Mouse (Mus musculus): ENCODE data around the gene Adarb2.

The Adarb2 gene

DNA sequence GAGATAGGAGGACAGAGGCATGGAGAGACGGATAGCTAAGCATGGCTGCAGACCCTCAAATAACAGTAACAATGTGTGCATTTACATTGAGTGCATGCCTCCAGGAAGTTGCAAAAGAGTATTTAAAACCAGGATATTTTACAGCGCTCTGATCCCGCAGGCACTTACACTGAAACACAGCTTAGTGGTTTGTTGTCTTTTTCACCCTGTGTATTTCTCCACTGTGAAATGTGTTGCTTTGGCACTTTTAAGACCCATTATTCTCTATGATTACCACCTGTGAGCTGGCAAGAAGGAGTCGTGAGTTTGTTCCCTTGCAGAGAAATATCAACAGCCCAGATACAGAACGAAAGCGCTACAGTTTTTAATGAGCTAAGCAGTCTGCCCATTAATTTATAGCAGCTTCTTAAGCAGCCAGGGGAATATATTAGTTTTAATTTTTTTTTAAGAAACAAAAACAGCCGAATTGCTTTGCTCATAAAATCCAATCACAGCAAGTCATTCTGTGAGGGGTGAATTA, 167.3 kb downstream of the Adarb2 start:
- DNase-seq (ENCODE audit: low spot score) = no peak

DNA sequence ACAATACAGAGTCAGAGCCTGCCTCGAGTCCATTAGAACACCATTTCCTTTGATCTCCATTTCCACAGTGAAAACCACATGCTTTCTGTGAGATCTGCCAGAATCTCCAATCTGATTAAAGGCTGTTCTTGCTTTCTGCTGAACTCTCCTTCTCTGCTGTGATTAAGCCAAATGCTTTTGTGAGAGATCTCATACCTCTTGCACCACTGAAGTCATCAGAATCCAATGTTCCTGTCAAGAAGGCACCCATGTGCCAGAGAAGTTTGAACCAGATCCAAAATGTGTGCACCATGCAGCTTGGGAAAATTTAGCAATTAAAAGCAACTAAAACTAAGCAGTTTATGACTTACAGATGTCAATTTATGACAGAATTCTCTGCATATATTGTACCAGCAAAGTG, 185.9 kb downstream of the Adarb2 start:
- DNase-seq (ENCODE audit: low spot score) = no peak

DNA sequence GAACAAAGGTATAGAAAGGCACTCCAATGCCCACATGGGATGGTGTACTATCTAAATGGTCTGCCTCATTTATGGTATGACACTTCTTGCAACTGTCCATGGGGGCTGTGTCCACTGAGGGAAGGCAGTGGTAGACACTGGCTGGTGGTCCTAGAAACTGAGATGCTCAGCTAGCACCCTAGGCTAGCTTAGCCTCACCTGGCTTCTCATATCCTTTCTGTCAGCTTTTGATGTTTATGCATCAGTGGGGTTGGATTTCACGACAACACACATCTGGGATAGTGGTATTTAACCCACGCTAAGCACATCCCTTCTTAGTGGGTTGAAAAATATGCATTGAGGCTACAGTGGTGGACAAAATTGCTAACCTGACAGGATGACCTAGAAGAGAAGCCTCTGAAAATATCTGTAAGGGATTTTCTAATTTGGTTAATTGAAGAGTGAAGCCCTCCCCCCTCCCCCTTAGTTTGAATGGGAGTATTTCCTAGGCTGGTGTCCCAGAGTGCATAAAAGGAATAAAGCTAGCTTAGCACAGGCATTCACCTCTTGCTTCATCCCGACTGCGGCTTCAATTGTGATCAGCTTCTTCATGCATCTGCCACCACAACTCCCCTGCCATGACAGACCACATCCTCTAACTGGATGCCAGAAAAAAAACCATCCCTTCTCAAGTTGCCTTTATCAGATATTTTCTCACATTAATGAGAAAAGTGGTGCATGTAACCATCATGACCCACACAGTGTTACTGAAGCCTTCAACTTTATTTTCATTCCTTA, 197.8 kb downstream of the Adarb2 start:
- DNase-seq (ENCODE audit: low spot score) = no peak

DNA sequence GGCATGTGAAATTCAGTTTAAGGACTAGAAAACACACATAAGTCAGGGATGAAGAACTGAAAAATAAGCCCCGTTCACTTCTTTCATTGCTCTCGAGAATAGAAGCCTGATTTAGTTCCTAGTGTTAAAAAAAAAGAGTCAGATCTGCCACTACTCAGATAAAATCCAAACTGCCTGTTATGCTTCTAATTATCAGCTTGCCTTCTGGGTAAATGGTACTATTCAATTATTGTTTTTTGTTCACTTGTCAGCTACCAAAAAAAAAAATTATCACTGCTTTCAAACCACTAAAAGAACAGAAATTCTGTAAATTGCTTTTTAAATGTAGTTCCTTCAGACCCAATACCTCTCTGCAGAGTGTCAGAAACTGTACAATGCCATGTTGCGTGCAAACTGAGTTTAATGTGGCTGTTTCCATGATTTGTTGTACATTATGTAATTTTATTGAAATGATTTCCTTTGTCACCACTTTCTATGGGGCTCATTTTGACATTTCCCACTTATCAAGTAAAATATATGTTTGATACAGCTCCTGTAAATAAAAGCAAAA, 199.7 kb downstream of the Adarb2 start:
- no peak for DNase-seq (ENCODE audit: low spot score)

DNA sequence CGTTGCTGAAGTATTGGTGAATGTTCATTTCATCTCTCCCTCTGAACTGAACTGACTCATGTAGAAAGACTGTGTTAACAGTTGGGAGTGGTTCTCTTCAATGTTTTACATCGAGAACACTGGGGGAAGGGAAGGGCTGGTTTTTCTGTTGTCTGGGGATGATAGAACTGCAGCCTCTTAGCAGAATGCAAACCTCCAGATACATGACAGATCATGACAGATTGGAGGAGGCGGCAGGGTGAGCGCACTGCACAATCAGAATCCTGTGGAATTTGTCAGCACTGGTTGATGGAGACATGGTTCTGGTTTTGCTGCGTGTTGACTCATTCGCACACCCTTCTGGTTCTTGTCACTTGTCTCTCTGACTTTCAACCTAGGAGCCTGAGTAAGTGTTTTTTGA, 203.4 kb downstream of the Adarb2 start:
- DNase-seq (ENCODE audit: low spot score) = no peak

DNA sequence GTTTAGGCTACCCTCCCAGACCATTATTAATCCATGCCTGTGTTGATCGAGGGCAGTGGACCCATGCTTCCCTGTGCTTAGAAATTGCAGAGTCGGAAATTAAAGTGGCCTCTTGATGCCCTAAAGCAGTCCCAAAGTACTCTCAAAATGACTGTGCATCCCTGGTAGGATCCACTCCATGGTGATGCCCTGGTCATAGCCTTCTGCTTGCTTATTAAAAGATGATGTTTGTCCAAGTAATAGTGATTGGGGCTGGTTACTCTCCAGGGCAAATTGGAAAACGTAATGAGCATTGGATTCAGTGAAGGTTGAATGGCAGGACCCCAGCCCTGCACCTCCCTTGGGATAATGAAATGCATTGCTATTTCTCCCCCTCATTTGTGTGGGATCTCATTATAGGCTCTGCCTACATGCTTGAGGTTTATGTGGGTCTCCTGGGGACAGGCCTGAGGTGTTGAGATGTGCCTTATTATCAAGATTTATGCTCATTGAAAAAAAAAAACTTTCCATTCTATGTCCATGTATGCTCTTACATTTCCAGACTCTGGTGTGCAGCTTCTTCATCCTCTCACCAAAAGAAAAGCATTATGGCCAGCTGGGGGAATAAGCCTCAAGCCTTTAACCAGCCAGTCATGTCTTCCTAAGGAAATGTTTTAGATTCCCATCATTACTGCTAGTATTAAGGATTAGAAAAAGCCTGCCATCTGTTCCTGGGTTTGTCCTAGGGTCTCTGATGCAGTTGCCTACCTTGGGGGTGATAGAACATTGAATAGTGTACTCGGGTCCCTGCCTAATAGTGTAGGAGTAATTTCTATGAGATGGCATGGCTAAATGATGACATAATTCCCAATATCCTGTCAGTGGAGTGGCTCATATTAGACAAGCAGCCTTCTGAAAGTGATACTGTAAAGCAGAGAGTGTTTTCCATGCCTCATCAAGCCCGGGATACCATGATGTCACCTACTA, 208.0 kb downstream of the Adarb2 start:
- no peak for DNase-seq (ENCODE audit: low spot score)

DNA sequence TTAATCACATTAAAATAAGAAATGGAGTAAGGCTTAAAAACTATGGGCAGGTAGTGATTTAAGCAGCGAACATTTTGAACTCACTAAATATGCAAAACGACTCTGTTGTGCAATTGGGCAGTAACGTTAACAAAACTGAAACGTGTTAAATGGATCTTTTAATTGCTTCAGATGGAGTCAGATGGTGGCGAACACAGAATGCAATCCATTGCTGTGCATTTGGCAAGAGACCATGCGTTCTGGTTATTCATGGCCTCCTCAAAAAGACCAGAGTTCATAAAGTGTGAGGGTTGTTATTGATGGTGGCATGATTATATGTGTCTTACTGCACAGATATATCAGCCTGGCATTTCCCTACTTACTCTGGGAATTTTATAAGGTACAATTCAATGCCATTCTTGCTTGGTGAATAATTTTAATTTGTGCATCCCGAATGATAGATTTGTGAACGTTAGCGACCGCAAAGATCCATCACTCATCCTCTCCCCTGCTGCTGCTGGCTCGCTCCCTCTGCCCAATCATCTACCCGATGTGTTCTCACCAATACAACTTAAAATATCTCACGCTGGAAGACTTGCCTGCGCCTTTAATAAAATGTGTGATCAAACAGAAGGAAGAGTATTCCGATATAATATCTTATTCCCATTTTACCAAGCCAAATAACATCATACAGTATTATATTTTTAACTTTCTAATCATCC, 221.5 kb downstream of the Adarb2 start:
- DNase-seq (ENCODE audit: low spot score) = no peak

DNA sequence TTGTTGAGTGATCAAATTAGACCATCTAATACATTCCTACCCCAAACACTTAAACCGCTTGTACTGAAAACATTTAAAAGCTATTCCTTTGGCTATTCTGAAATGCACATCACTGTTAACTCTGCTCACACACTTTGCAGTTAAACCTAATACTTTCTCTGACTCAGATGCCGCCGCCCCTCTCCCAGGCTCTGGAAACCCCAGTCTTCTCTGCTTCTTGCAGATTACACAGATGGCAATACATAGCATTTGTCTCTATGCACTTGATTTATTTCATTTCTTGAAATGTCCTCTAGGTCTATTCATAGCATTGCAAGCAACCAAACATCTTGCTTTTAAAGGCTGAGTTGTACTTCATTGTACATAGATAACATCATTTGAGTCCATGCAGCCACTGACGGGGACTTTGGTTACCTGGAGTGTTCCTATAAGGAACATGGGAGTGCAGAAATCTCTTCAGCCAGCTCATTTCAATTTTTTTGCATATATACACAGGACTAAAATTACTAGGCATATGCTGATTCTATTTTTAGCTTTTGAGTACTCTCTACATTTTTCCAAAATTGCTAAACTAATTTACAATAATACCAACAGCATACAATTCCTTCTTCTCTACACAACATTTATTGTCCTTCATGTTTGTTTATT, 236.6 kb downstream of the Adarb2 start:
- no peak for DNase-seq (ENCODE audit: low spot score)

DNA sequence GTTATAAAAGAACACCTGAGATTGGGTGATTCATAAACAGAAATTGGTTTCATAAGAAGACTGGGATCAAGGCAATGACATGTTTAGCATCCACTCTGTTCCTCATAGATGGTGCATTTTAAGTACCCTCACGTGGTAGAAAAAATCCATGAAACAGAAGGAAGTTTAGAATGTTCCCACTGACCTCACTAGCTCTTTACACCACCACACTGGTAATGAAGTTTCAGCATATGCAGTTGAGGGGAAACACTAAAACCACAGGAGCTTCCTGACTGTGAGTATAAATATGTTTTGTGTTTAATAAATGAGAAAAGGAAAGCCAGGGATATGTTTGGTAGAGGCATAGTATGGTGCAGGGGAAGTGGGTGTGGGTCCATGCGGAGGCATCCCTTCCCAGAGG, 242.7 kb downstream of the Adarb2 start:
- DNase-seq (ENCODE audit: low spot score) = no peak

DNA sequence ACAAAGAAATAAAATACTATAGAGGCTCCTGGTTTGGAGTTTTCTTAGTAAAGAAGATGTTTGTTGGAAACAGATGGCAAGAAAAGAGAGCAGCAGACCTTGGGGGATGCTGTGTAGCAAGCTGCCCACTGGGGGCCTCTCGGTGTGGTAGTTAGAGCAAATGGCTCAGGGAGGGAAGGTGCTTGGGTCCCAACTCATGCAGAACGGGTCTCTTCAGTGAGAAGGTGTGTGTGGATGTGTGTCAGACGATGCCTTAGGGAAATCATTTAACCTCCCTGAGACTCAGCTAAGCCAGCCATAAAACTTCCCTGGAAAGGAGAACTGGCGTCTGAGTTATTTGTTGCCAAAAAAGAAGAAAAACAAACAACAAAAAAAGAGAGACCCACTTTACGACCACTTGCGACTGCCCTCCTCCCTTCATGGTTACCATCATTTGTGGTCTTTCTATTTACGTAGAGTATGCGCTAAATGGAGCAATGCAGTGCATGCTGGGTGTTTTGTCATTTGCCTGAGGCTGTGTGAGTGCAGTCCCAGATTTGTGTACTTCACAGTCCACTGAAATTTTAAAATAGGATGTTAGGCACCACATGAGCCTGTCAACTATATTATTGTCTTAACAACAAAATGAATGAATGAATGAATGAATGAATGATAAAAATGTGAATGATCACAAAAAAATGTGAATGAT, 245.7 kb downstream of the Adarb2 start:
- no peak for DNase-seq (ENCODE audit: low spot score)

DNA sequence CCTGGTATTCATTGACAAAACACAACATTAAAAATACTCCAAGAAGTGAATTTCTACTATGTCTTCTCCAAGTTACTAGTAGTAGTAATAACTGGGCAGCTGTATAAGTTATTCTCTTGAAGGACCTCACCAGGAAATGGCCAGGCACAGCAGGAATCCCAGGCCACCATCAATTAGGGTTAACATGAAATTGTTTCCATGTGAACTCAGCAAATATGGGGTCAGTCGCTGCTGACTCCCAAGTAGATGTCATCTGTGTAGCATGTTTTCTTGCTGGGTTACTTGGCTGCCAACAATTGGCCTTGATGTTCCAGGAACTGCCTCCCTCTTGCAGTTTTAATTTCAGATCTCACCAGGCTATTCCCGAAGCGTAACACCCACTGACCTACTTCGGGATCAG, 248.9 kb downstream of the Adarb2 start:
- no peak for DNase-seq (ENCODE audit: low spot score)

DNA sequence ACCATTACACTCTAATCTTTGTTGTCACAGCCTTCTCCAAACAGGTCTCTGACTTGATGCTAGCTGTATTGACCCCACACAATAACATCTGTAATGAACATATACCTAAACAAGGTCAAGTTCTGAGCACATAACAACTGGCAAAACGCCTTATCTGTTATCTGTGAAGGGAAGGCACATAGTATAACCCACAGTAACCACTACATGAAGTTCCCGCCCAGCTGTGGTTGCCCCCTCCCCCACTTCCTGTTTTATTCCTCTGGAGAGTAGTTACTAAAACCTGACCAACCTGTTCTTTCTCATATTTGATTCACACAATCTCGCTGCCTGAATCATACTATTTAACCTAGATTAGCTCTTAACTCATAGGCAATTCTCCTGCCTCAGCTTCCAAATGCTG, 254.2 kb downstream of the Adarb2 start:
- DNase-seq (ENCODE audit: low spot score) = no peak

DNA sequence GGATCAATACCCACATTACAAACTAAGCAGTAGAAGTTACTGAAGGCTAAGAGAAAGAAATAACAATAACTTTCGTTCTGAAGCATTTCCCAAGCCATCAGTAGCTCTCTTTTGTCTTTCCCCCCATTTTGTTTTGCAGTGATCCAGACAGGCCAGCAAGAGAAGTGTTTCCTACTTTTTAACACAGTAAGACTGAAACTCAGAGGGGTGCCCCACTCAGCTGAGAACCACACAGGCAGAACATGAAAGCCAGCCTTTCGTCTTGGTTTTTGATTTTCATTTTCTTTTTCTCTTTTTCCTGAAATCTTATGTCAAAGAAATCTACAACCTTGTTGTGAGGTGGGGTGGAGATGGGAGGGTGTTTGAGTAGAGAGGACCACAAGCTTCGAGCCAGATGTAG, 255.2 kb downstream of the Adarb2 start:
- DNase-seq (ENCODE audit: low spot score) = no peak

DNA sequence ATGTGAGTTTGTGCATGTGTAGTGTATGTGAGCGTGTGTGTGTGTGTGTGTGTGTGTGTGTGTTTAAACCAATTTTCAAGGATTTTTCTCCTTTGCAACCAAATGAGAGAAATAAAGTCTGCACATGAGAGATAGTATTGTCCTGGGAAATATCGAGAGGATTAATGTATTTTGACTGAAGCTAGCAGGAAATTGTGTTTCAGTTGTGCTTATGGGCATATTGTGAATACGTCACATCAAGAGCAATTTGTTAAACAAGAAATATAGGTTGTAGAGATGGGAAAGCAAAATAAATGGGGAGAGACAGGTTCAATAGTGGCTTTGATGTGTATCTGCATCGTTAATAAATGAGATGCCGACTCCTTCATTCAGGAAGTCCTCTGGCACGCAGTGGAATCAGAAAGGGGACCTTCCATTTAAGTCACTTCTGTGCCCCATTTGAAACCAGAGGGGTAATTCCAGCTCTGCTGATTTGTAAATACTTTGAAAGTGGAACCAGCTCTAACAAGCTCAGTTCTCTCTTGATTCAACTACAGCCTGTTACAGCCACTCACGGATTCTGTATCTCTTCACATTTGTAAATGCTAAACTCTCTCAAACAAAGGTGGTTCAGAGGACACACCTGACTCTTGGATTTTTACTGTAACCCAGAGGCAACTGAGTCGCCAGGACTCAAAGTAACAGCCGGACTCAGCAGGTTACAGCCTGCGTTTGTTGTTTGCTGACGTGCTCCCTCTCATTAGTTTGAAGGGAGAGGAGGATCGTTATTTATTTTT, 265.1 kb downstream of the Adarb2 start:
- no peak for DNase-seq (ENCODE audit: low spot score)

DNA sequence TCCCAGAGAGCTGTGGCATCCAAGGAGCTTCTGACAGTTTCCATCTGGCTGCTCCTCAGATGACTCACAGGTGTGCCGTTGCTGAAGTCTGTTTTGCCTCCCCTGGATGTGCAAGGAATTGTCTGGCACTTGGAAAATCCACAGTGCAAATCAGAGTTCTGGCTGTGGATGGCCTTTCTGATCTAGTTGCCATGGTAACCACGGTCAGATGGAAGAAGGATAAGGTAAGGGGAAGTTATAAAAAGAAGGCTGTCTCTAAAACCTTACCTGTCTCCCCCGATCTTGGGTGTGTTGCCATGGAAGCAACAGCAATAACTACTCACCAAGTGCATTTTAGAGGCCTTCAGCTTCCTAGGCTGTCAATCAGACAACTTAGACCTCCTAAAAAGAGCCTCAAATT, 273.6 kb downstream of the Adarb2 start:
- DNase-seq (ENCODE audit: low spot score) = no peak

DNA sequence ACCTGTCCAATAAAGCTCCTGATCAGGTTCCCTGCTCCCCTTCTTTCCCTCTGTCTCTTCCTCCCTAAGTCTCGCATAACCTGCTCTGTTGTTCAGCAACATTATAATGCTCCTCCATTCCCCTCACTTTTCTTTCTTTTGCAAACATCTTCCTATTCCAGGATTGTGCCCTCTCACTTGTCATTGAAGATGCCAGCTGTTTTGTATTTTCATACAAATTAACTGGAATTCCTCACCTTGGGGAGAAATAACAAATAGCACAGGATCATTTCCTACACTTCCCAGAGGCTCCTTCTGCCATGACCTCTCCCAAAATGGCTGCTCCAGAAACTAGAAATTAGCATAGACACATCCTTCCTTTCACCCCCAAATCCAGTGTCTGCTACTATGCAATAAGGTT, 276.1 kb downstream of the Adarb2 start:
- DNase-seq (ENCODE audit: low spot score) = no peak

DNA sequence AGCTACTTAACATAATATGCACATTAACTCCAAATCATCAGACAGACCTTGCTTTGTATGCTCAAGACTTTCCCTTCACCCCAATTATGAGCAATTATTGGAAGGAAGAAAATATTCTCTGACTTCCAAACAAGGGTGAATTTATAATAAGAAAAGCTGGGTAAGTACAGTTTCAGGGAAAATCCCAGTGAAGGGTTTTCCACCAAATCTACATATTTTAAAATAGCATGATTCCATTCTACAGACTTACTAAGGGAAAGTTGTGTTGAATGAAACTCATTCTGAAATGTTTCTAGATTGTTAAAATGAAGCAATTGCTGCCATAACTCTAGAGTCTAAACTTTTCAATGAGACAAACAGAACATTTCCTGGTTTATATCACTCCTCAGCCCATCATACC, 277.3 kb downstream of the Adarb2 start:
- DNase-seq (ENCODE audit: low spot score) = no peak

DNA sequence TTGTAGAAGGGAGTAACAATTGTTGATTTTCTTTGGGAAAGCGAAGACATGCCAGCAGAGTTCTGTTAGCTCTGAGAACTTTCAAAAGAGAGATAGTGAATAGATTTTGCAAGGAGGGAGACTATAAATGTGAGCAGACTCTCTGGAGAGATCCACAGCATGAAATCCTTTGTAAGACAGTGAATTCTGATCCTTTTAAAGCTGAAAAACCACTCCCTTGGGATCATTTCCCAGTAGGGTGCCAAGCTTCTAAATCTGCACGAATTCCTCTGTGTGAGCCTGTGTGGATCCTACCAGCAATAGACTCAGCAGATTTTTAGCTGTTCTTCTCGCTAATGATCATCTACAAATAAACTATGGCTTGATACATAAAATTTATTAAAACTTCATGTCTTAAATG, 278.7 kb downstream of the Adarb2 start:
- no peak for DNase-seq (ENCODE audit: low spot score)

DNA sequence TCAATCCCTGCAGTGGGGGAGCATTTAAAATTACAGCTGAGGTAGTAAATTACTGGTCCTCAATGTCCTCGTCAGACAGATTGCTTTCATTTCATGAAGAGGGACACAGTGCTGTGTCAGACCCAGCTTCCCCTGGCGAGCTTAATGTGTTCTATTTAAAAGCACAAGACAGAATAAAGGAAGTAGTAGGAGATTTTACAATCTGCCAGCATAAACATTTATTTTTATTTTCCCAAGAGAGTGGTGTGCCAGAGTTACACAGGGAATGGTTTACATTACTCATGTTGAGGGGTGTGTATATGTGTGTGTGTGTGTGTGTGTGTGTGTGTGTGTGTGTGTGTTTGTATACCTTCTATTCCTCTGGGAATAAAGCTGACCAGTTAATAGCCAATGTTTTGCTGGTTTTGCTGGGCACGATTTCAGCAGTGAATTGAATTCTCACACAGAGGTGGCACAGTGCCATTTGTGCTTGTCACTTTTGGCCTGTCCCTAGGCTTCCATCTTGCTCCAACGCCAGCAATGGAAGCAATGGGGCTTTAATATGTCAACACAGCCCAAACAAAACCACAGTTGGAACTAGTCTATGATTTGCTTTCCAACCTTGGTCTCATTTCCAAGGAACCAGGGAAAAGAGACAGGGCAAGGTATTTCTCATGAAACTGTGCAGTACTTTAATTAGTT, 282.1 kb downstream of the Adarb2 start:
- DNase-seq (ENCODE audit: low spot score) = no peak

Data from c-Kit-positive CD71-positive TER-119-positive erythroid progenitor cells, embryonic 14.5 days (primary cell).